Mouse (Mus musculus): ENCODE measurements at regions not wholly inside any gene's neighbourhood (a gene's known extent, or its start where the extent isn't known, plus 50 kb on each side); places are given as distances from the start of the nearest gene placed in this dataset.

GRCm38 (mm10) chr9:93969118-93969517, 568.8 kb downstream of the 1190002N15Rik start:
- no peak for DNase-seq (ENCODE audit: low spot score in 2 of 2)

GRCm38 (mm10) chr9:93955235-93956040, 582.4 kb downstream of the 1190002N15Rik start:
- DNase-seq (ENCODE audit: low spot score in 2 of 2), result no peak

GRCm38 (mm10) chr9:93948671-93949070, 589.2 kb downstream of the 1190002N15Rik start:
- no peak for DNase-seq (ENCODE audit: low spot score in 2 of 2)

GRCm38 (mm10) chr9:93947053-93947452, 590.8 kb downstream of the 1190002N15Rik start:
- no peak for DNase-seq (ENCODE audit: low spot score in 2 of 2)

GRCm38 (mm10) chr9:93940193-93940592, 597.7 kb downstream of the 1190002N15Rik start:
- DNase-seq (ENCODE audit: low spot score in 2 of 2), result no peak

GRCm38 (mm10) chr9:93930684-93931083, 607.2 kb downstream of the 1190002N15Rik start:
- no peak for DNase-seq (ENCODE audit: low spot score in 2 of 2)

- no peak for DNase-seq (ENCODE audit: low spot score in 2 of 2)
These were observed 648.6 kb downstream of the 1190002N15Rik start for GRCm38 (mm10) chr9:93889256-93889655.

GRCm38 (mm10) chr9:93880112-93880511, 657.8 kb downstream of the 1190002N15Rik start:
- DNase-seq (ENCODE audit: low spot score in 2 of 2), result no peak

- no peak for DNase-seq (ENCODE audit: low spot score in 2 of 2)
These were observed 658.3 kb downstream of the 1190002N15Rik start for GRCm38 (mm10) chr9:93879572-93879971.

GRCm38 (mm10) chr9:93870778-93871177, 667.1 kb downstream of the 1190002N15Rik start:
- DNase-seq (ENCODE audit: low spot score in 2 of 2), result no peak

- no peak for DNase-seq (ENCODE audit: low spot score in 2 of 2)
These were observed 679.9 kb downstream of the 1190002N15Rik start for GRCm38 (mm10) chr9:93857937-93858336.

- no peak for DNase-seq (ENCODE audit: low spot score in 2 of 2)
These were observed 691.5 kb downstream of the 1190002N15Rik start for GRCm38 (mm10) chr9:93846411-93846810.

GRCm38 (mm10) chr9:93843869-93844268, 694.0 kb downstream of the 1190002N15Rik start:
- no peak for DNase-seq (ENCODE audit: low spot score in 2 of 2)
